Mouse (Mus musculus) intestine, embryonic 16.5 days (tissue): ENCODE data around the gene Pdgfd. TPM values are rescaled to one million over a fixed set of nuclear protein-coding genes. Genes with fewer than 3 reads are reported as not detected.
"Not testable (repeated sequence)": the region's sequence is repeated elsewhere in the genome, so short reads cannot be mapped to it uniquely, and the experiment has no call there.

Experiments
- ATAC-seq: fragments of 200-750 bp; cut with Nextera tagmentation; 2 replicates; pipeline ENCODE4 v1.8.0; 2017; ENCODE audit warnings: moderate TSS enrichment, moderate library complexity
- H3K27ac ChIP-seq: fragments of 300-500 bp; sonication (generic); 2 replicates; pipeline ENCODE4 v1.5.1; 2014; ENCODE audit warnings: mild to moderate bottlenecking, low read length
- H3K27me3 ChIP-seq: fragments of 300-500 bp; sonication (generic); replicated peaks from 2 replicates; pipeline ENCODE4 v1.6.1; 2014; ENCODE audit warnings: low read length, control low read depth, mixed read lengths; ENCODE audit not compliant: control insufficient read depth, insufficient read depth
- H3K36me3 ChIP-seq: fragments of 300-500 bp; sonication (generic); 2 replicates; pipeline ENCODE4 v1.6.1; 2014; ENCODE audit warnings: low read length, control low read depth; ENCODE audit not compliant: control insufficient read depth, insufficient read depth
- H3K4me1 ChIP-seq: fragments of 300-500 bp; sonication (generic); 2 replicates; pipeline ENCODE4 v1.6.1; 2014; ENCODE audit warnings: low read length, control low read depth, mixed read lengths; ENCODE audit not compliant: control insufficient read depth, insufficient read depth
- H3K4me2 ChIP-seq: fragments of 300-500 bp; sonication (generic); 2 replicates; pipeline ENCODE4 v1.6.1; 2014; ENCODE audit warnings: low read depth, low read length, control low read depth
- H3K4me3 ChIP-seq: fragments of 300-500 bp; sonication (generic); 2 replicates; pipeline ENCODE4 v1.5.1; 2014; ENCODE audit warnings: mild to moderate bottlenecking, low read length
- H3K9ac ChIP-seq: fragments of 300-500 bp; sonication (generic); 2 replicates; pipeline ENCODE4 v1.6.1; 2014; ENCODE audit warnings: low read depth, low read length
- H3K9me3 ChIP-seq: fragments of 300-500 bp; sonication (generic); 2 replicates; pipeline ENCODE4 v1.6.1; 2016; ENCODE audit warnings: low read length, control low read depth; ENCODE audit not compliant: control insufficient read depth
- WGBS: fragments of 180-500 bp; shearing (Covaris S2); extraction: QIAGEN DNeasy Blood & Tissue Kit; methylation state at CpG from one replicate; pipeline ENCODE4 v1.1.7; 2014; 5-methylcytosine and 5-hydroxymethylcytosine counted together
- polyA plus RNA-seq: library from polyadenylated mRNA; unstranded; fragments of >200 nt; fragmentation: Nextera tagmentation; extraction: Ambion mirVana; gene quantifications from 2 replicates; pipeline ENCODE4 v1.2.1, GENCODE M21; 2015

The Pdgfd gene
- polyA plus RNA-seq, 1 experiment from 2014 or later, result 8.0 TPM

DNA sequence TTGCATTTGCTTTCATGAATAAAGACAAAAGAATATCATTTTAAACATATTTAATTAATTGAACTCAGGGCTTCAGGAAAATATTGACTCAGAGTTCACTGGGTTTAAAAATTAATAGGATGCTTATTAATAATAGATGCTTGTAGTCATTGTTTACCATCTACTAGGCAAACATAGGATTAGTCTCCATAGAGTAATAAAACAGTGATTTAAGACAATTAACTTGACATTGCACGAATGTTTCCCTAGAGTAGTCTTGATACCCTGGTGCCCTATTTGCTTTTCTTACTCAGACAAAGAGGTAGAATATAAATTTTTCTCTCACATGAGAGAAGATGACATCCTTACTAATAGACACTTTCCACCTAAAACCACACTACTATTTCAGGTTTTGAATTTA is 49.1 kb downstream of the Pdgfd start:
- Histone ChIP-seq H3K27me3 (no peaks in the 10 kb centered on the region), H3K36me3 (no peaks in the 10 kb centered on the region), H3K4me3 (no peak overlapping the region), H3K4me2 (no peak overlapping the region), H3K9me3 (no peaks in the 10 kb centered on the region), H3K9ac (no peak overlapping the region), H3K4me1 (no peaks in the 10 kb centered on the region), H3K27ac (no peak overlapping the region)
- ATAC-seq, result no peak
- 33% methylated on average over 1 of the region's 1 CpGs for WGBS

DNA sequence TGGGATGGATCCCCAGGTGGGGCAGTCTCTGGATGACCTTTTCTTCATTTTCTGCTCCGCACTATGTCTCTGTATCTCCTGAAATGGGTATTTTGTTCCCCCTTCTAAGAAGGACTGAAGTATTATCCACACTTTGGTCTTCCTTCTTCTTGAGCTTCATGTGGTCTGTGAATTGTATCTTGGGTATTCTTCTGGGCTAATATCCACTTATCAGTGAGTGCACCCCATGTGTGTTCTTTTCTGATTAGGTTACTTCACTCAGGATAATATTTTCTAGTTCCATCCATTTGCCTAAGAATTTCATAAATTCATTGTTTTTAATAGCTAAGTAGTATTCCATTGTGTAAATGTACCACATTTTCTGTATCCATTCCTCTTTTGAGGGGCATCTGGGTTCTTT is 67.6 kb downstream of the Pdgfd start:
- not testable (repeated sequence) for H3K4me2 ChIP-seq, ATAC-seq, H3K4me1 ChIP-seq, H3K36me3 ChIP-seq, H3K9me3 ChIP-seq, H3K9ac ChIP-seq, H3K27ac ChIP-seq, H3K4me3 ChIP-seq, H3K27me3 ChIP-seq
- WGBS, result 90% methylated on average over 1 of the region's 1 CpGs

DNA sequence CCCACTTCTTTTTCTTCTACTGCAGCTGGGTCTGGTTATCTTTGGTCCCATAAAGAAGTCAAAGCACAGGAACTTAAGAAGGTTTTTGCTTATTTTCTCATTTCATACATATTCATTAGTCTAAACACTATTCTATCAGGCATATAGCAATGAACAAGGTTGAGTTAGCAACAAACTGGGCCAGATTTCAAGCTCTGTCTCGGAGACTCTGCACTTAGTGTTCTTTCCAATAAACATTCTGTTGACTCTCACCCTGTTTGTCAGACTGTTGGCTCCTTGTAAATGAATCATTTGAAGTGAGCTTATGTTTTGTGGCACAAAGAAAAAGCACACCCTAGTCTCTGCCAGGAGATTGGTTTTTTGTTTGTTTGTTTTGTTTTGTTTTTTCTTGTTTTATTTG is 81.9 kb downstream of the Pdgfd start:
- no peak overlapping the region for H3K27ac ChIP-seq
- no peaks in the 10 kb centered on the region for H3K4me1 ChIP-seq
- no peaks in the 10 kb centered on the region for H3K9me3 ChIP-seq
- H3K4me3 ChIP-seq, result no peak overlapping the region
- no peaks in the 10 kb centered on the region for H3K27me3 ChIP-seq
- H3K9ac ChIP-seq, result no peak overlapping the region
- H3K4me2 ChIP-seq, result no peak overlapping the region
- 62% methylated on average over 1 of the region's 1 CpGs for WGBS
- H3K36me3 ChIP-seq, result no peaks in the 10 kb centered on the region
- peak; percentile 23; the same call in 1 of the 2 replicates for ATAC-seq

- ATAC-seq, result no peak
- H3K36me3 ChIP-seq, result no peaks in the 10 kb centered on the region
- no peak overlapping the region for H3K9ac ChIP-seq
- WGBS, result 83% methylated on average over 2 of the region's 2 CpGs
- no peak overlapping the region for H3K4me3 ChIP-seq
- no peak overlapping the region for H3K4me2 ChIP-seq
- H3K27ac ChIP-seq, result no peak overlapping the region
- H3K27me3 ChIP-seq, result no peaks in the 10 kb centered on the region
- H3K9me3 ChIP-seq, result no peaks in the 10 kb centered on the region
- H3K4me1 ChIP-seq, result no peaks in the 10 kb centered on the region
Observed at GRCm38 (mm10) chr9:6251990-6252389, 83.6 kb downstream of the Pdgfd start.

- Histone ChIP-seq H3K4me2 (no peak overlapping the region), H3K4me1 (no peaks in the 10 kb centered on the region), H3K4me3 (no peak overlapping the region), H3K9ac (no peak overlapping the region), H3K27ac (no peak overlapping the region), H3K36me3 (no peaks in the 10 kb centered on the region), H3K27me3 (no peaks in the 10 kb centered on the region), H3K9me3 (no peaks in the 10 kb centered on the region)
- ATAC-seq, result no peak
Observed at GRCm38 (mm10) chr9:6257072-6257471, 88.7 kb downstream of the Pdgfd start.

DNA sequence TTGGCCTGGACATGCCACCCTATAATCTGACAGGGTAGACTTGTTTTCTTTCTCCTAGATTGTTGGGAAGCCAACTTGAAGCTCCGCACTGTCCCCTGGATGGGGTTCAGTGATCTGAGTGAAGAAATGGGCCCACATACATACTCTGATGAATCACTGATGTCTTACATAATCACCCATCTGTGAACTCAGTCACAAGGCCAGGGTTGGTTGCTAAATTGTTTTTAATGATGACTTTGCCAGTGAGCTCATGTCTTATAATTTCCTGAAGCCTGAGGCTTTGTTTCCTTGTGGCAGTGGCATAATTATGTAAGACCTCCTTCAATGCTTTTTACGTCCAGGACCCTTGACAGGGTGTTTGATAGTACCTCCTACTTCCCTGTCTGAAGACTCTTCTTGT is 96.4 kb downstream of the Pdgfd start:
- no peaks in the 10 kb centered on the region for H3K9me3 ChIP-seq
- no peaks in the 10 kb centered on the region for H3K27me3 ChIP-seq
- no peak overlapping the region for H3K9ac ChIP-seq
- H3K4me1 ChIP-seq, result no peaks in the 10 kb centered on the region; the same call in 1 of the 2 replicates
- H3K27ac ChIP-seq, result no peak overlapping the region
- H3K36me3 ChIP-seq, result no peaks in the 10 kb centered on the region
- no peak overlapping the region for H3K4me2 ChIP-seq
- H3K4me3 ChIP-seq, result no peak overlapping the region
- no peak for ATAC-seq
- 79% methylated on average over 2 of the region's 2 CpGs for WGBS

- Histone ChIP-seq H3K36me3 (no peaks in the 10 kb centered on the region), H3K4me3 (no peak within 1 kb of the TSS), H3K4me1 (no peaks in the 10 kb centered on the region; the same call in 1 of the 2 replicates), H3K27me3 (no peaks in the 10 kb centered on the region), H3K9me3 (no peaks in the 10 kb centered on the region), H3K27ac (no peak within 1 kb of the TSS), H3K9ac (no peak within 1 kb of the TSS), H3K4me2 (no peak within 1 kb of the TSS)
- WGBS, result 67% methylated on average over 1 of the region's 1 CpGs
- no peak for ATAC-seq
Observed at GRCm38 (mm10) chr9:6269796-6270280, 101.5 kb downstream of the Pdgfd start, which contains the start of gene Ddi1. Ddi1 (minus strand) TSS chr9:6269846.

GRCm38 (mm10) chr9:6276395-6276794 is 108.0 kb downstream of the Pdgfd start:
- Histone ChIP-seq H3K4me3 (no peak overlapping the region), H3K36me3 (no peaks in the 10 kb centered on the region), H3K27me3 (no peaks in the 10 kb centered on the region), H3K4me1 (no peaks in the 10 kb centered on the region), H3K4me2 (no peak overlapping the region), H3K27ac (no peak overlapping the region), H3K9me3 (no peaks in the 10 kb centered on the region), H3K9ac (no peak overlapping the region)
- WGBS, result 69% methylated on average over 1 of the region's 1 CpGs
- ATAC-seq, result no peak

GRCm38 (mm10) chr9:6277526-6277925 is 109.1 kb downstream of the Pdgfd start:
- no peak overlapping the region for H3K4me3 ChIP-seq
- H3K36me3 ChIP-seq, result no peaks in the 10 kb centered on the region
- no peaks in the 10 kb centered on the region for H3K4me1 ChIP-seq
- H3K9me3 ChIP-seq, result no peaks in the 10 kb centered on the region
- H3K27me3 ChIP-seq, result no peaks in the 10 kb centered on the region
- no peak overlapping the region for H3K4me2 ChIP-seq
- ATAC-seq, result no peak
- H3K9ac ChIP-seq, result no peak overlapping the region
- no peak overlapping the region for H3K27ac ChIP-seq

DNA sequence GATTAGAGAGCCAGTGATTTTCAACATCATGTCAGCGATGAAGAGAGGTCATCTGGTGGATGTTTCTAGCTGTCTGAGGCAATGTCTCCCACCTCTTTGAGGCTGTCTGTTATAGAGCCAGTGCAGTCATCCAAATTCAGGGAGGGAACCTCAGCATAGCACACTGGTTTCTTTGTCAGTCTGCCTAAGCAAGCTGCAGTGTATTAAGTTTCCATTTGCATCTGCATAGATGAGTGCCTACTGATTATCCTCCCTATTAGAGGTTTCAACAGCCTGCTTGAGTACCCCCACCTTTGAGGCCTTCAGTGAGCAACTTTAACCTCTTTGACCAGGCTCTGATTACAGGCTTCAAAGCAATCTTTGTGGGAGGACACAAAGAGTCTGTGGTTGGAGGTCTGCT is 118.4 kb downstream of the Pdgfd start:
- Histone ChIP-seq H3K4me2 (no peak overlapping the region), H3K27ac (no peak overlapping the region), H3K4me3 (no peak overlapping the region), H3K27me3 (no peaks in the 10 kb centered on the region), H3K9me3 (no peaks in the 10 kb centered on the region), H3K9ac (no peak overlapping the region), H3K36me3 (no peaks in the 10 kb centered on the region), H3K4me1 (no peaks in the 10 kb centered on the region)
- no peak for ATAC-seq
- WGBS, result 69% methylated on average over 1 of the region's 1 CpGs
